Mouse (Mus musculus) ZHBTc4 (cell line): ENCODE results near the gene Sel1l3.
A peak's percentile ranks its signal among the peaks of the same experiment; 100 is the strongest.

Experiments used
- DNase-seq: peaks from one replicate; pipeline ENCODE4 v3.0.0-alpha.2; 2011; ENCODE audit warnings: low read depth, low spot score

Sel1l3 gene

DNA sequence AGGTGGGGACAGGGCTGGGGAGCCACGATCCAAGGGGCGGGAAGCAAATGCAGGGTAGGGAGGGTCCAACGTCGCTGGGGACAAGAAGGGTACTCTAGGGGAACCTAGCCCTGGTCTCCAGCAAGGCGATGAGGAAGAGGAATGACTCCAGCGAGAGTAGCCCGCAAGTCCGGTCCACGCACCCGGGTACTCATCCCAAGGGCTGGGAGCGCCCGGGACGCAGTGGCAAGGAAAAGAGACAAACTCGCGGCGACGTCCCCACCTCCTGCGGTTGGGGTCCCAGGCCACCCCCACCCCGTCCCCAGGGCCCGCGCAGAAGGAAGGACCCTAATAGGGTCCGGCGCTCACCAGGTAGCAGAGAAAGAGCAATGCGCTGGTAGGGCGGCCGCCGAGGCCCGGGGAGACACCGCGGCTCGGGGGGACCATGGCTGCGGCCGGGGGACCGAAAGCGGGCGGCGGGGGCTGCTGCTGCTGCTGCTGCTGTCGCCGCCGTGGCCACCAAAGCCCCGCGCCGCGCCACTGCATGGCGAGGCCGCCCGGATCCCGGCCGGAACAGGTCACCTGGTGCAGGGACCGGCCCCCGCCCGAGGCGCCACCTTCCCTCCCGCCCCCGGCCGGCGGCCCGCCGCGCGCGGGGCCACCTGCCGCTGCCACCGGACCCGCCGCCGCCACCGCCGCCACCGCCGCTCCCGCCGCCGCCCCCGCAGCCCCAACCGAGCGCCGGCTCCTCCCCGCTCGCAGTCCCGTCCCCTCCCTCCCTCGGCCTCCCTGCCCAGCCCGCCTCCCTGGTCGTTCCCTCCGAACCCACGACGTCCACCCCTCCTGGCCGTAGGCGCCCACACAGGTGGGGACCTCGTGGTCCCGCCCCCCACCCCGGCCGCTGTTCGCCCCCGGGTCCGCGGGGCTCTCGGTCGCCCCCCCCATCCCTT lies 681 bp downstream of the Sel1l3 start:
- DNase-seq, result peak; percentile 32

DNA sequence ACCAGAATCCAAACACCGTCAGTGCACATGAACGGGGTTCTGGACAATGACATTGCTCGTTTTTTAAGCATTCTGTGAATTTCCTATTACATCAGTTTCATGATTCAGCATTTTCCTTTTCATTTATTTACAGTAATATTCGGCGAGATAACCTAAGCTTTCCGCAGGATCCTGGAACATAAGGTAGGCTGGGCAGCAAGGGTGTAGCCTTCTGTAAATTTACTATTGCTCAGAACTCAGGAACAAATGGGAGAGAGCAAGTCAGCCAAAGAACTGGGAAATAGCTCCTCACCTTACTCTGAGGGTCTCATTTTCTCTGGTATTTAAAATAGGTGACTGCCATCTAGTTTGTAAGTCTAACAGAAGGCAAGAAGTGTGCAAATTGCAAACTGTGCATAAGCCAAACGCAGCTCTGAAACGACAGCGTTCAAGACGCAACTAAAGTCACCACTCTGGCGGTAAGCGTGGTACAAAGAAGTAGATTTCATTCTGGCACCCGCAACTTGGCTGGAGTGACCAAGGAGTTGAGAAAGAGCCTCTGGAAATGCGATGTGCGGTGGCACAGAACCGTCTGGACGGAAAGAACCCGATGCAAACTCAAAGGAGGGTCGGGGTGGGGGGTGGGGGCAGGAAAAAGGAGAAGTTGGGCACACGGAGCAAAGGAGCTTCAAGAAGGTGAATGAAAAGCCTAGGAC lies 1.5 kb downstream of the Sel1l3 start:
- no peak for DNase-seq

DNA sequence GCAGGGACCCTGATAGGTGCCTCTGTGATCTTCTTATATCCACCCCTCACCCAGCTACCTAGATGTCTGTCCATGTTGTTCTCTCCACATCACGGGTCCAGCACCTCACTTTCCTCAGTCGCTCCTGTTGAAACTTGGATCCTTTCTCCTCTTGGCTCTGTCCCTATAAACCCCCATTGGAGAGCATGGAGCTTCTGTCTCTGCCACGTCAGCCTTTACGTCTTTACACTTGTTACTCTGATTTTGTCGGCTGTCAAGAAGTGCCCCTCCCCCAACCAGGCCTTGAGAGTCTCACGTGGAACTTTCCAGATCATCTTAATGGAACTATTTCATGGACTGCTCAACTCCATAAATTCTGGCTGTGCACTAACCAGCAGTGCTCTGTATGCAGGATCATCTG lies 2.5 kb downstream of the Sel1l3 start:
- no peak for DNase-seq

DNA sequence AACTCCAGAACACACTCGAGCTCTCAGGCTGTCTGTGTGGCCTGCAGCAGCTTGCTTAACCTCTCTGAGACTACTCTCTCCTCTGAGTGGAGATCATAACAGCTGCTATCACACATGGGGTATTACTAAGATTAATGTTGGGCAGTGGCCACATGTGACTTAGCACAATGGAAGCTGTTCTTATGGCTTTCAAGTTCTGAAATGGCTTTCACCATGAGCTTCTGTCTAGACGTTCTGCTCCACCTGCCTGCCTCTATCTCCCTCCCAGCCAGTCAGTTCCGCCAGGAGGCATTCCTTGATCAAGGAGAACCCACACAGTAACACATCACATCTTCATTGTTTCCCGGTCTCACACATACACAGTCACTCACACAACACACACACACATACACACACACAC lies 3.2 kb downstream of the Sel1l3 start:
- no peak for DNase-seq

DNA sequence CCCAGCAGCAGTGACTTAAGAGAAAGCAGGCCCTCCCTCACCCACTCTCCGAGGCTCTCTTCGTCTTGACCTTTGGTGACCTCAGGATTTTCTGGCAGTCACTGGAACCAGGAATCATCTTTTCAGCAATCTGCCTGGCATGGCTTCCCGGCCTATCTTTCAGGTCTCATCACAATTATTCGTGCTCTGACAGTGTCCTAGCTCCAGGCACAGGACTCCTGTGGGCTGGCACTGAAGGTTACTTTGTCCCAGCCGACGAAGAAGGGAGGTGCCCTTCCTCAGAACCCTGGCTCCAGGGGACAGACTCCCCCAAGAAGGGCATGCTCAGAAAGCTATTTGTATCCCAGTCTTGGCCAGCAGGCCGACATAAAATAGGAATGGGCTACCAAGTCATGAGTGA lies 4.0 kb downstream of the Sel1l3 start:
- no peak for DNase-seq

DNA sequence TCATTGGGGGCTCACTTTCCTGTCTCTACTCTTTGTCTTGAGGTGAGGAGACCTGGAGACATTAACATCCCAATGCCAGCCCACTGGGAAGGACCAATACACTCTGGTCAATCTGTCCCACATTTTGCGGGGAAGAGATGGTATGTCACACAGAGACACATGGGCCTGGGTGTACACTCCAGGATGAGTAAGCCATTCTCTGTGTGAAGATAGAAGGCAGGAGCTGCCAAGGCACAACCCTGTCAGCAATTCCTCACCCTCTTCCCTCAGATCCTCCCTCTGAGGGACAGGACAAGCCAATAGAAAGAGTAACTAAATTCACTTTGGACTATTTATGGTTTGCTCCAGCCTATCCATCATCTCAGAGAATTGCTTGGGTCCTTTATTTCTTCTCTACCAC lies 5.0 kb downstream of the Sel1l3 start:
- DNase-seq, result no peak

DNA sequence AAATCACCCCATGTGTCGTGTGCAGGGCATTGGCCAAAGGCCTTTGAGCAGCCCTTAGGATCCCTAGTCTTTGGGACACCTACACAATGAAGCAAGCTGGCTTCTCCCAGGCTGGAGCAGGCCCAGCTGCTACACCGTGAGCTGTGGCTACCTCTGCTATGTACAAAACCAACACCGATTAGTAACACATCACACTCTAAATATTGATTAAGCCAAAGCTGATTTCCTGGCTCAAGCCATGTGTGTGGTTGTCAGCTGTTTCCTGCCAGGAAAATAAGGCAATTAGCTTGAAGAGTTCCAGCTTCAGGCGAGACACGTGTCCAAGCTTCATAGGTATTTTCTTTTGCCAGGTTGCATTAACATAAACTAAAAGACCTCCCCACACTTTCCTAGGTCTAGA lies 7.2 kb downstream of the Sel1l3 start:
- DNase-seq, result no peak

DNA sequence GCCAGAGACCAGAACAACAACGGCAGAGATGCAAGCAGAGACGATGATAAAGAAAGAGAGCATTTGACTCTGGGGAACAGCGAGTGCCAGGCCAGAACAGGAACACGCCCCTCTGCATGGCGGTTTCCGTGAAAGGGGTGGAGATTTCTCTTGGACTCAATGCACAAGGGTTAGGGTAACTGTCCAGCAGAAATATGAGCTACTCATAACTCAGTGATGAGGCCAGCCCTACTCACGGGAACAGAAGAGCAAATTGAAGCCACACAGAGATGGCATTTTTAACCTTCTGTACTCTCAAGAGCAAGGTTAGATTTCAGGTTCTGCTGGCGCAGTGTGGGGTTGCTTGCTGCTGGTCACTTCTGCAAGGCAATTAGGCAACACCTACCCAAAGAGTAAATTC lies 11.0 kb downstream of the Sel1l3 start:
- DNase-seq, result no peak

DNA sequence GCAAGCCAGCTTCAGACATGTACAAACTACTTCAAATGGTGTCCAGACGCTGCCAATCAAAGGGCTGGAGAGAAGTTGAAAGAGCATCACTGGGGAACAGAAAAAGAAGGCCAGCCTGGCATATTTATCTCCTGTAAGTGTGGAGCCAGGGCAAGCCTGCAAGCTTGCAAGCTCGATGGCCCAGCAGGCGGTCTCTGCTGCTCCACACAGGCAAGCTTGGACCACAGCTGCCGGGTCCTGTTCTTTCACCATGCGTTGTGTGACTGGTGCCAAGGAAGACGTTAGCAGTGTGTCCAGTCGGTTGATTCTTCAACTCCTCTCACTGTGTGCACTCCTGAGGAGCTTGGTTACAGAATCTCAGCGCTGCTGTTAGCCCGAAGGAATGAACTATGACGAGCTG lies 12.9 kb downstream of the Sel1l3 start:
- DNase-seq, result no peak

DNA sequence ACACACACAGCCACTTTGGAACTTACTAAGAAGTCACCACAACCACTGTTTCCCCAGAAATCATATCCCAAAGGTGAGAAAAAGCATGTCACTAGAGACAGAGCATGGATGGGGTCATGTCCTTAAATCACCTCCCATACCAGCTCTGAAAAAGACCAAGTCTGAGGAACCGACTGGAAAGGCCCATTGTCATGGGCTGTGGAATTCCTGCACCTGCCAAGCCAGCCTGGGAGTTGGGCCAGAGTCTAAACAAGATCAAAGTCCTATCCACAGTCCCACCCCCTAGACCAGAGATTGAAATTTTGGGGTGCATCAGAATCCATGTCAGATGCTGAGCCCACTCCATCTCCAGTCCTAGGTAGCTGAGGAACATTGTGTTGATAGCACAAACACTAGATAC lies 15.3 kb downstream of the Sel1l3 start:
- DNase-seq, result no peak

DNA sequence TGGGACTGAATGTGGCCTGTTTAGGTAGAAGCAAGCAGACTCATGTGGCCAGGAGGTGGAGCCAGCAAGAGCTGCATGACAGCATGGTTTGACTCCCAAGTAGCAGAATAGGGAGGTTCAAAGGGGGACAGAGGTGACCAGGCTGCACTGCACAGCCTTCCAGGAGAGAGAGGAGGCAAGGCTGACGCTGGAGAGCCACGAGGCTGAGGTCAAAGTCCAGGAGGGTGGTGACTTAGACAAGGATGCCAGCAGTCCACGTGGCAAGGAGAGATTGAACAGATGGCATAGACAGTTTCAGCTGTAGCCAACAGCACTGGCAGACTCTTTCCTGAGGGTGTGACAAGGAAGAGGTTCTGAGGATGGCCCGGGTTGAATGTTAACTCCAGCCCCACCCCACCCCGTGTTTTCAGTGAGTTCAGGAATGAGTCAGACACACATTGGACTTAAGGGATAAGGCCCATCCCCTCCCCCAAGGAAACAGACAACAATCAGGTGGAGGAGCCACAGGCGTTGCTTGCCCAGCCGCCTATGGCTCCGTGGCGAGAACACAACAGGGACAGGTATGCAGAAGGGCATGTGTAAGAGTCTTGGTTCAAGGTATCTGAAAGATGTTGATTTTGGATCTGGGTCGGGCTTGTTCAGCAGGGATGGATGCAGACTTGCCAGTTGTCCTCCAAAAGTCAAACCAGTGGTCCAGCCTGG lies 17.2 kb downstream of the Sel1l3 start:
- no peak for DNase-seq

DNA sequence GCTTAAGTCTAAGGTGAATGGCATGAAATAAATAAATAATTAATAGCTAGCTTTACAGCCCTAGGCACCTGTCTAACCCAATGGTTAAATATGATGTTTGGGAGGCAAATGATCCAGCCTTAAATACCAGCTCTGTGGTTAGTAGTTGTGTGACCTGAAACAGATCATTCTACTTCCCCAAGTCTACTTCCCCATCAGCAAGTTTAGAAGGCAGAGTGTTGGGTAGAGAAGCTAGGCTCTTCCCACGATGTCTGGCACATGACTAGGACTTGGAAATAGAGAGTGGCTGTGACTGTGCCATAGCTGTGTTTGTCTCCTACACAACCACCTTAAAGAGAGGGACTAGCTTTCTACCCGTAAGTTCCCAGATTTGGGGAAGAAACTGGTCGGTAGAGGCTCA lies 18.9 kb downstream of the Sel1l3 start:
- no peak for DNase-seq

DNA sequence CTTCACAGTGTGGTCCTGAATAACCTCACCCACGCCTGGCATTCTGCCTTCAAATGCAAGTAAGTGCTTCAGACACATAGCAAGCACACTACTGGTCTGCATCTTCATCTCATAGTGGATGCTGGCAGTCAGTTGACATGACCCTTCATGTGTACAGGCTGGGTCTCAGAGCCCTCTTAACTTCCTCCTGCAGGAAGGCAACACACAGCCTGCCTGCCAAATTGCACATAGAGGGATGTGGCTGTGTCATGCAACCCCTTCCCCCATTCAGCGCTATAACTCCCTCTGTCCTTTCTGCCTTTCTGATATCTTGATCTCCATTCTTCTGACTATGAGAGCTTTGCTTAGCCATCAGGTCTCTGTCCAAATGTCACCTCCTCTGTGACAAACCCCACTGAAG lies 19.3 kb downstream of the Sel1l3 start:
- DNase-seq, result no peak

DNA sequence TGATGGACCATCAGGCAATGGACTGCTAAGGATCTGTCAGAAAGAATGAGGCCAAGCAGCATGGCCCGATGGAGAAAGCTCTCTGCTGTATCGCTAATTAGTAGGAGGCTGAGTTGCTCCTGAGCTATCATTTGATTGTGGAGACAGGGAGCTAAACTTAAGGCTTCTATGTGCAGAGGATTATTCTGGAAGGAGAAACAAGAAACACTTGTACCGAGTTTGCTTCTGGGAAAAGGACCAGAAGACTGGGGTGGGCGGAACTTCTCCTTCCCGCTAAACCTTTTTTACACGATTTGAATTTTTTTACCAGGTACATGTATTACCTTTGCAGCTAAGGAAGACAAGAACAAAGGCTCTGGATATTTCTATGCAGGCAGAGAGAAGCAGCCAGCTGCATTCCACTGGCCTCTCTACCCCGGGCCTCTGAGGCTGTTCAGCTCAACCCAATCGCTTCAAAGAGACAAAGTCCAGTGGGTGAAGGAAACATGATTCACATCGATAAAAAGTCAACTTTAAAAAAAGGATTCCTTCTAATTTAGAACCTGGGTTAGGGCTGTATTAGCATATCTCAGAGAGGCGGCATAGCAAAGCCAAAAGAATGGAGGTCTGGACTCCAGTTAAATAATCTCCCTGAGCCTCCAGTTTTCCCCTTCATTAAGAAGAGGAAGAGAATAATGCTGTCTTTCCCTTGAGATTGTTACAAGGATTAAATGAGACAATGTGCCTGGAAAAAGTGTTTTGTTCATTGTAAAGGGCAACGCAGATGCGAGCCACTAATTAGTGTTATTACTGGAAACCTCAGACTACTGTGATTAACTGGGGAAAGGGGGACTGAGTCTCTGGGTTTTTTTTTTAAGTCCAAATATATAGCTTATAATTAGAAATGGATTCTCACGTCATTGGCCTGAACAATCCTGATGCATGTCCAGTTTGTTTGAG lies 20.4 kb downstream of the Sel1l3 start:
- no peak for DNase-seq

DNA sequence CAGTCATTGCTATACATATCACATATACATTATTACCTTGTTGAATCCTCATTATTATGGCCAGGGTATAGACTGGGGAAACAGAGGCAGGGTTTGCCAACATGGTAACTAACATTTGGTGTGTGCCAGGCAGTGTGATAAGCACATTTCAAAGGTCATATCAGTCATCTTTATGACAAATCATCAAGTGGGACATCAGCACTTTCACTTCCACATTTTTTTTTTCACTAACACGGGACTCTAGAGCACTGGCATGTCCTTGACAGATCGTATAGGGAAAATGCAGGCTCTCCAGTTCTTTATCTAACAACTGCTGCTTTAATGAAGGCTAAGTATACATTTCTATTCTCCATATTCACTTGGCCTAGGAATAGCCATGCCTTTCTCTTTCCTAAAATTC lies 25.1 kb downstream of the Sel1l3 start:
- no peak for DNase-seq

DNA sequence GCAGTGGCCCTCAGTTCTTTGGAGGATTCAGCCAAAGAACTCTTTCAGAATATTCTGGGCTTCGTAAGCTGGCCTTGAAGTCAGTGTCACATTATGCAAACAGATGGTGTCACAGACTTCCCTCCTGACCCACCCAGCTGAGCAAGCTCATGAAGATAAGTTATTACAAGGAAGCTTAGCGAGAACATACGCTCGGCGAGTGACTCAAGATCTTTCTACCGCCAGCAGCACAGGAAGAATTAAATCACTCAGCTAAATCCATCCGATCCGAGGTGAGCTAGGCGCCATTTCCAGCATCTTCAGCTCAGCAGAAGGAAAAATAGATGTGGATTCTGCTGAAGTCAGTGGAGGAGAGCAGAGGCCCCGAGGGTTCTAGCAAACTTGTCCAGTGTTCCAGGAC lies 26.5 kb downstream of the Sel1l3 start:
- no peak for DNase-seq

DNA sequence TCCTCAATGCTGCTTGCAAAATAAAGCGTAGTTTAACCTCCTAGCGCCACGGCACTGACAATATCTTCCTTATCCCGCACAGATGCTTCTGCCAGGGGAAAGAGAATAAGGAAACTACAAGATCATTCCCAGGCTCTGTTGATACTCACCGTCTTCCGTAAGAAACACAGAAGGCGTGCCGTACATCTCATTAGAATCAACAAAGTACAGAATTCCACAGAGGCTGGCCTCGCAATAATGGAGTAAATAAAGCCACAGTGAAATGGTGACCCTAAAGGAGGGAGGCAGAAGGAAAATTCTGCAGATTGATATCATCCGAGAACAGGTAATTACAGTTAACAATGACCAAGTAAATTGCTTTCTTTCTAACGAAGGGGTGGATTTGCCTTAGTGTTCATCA lies 27.9 kb downstream of the Sel1l3 start:
- no peak for DNase-seq

DNA sequence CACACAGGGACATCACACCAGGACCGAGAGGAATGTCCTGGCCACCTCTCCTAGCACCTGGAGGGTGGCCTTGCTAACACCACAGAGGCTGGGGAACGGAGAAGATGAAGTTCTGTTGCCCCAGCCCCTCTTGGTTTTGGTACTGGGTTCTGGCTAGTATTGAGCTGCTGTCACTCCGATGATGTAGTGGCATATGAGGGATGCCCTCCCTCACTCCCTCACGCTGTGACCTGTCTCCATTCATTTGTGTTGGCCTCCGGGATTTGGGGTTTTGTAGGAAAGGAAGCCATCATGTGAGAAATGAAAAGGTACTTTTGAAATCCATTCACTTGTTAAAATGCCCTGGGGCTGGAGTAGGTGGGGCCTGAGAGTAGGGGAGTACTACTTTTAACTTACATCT lies 33.8 kb downstream of the Sel1l3 start:
- DNase-seq, result no peak

DNA sequence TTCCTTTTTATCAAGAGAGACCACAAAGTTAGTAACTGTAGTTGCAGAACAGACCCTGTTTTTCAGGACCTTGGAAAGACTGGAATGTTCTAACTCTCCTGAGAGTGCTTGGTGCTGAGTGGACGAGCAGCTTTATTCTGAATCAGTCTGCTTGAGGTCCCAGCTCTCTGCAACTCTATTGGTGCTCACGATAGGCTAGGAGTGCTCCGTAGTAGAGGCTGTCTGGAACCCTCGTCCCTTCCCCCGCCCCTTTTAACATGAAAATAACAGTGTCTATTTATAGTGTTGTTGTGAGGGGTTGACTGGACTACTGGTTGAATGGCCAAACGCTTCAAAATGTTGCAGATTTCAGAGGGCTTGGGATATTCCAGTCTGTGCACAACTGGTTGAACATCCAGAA lies 37.0 kb downstream of the Sel1l3 start:
- DNase-seq, result no peak

DNA sequence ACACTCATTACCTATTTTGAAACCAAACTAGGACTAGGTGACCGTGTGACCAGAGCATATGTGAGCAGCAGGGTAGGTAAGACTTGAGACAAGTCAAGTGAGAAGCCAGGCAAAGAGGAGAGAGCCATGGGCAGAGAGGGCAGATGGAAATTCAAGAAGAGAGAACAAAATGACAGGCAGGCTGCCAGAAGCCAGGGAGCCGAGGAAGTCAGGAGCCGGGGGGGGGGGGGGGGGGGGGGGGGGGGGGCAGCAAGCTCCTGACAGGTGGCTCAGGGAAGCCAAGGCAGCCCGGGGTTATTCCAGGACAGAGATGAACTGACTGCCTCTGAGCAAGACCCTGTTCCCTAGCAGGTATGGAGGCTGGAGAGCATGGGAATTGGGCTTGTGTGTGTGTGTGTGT lies 37.7 kb downstream of the Sel1l3 start:
- no peak for DNase-seq

DNA sequence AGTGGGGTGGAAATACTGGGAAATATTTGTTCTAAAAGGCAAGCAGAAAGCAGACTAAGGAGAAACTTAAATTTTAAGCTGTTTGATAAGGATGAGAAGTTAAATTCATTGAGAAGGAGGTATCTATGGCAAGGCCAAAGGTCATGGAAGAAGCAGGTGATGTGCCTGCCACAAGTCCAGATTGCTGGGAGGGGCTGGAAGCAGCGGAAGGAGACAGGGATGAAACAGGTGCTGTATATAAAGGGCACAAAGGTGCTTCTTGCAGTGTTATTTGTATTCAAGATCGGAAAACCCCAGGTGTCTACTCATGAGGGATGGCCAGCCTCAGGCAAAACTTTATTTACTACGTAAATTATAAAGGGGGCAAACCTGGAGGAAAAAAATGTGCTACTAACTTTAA lies 38.5 kb downstream of the Sel1l3 start:
- no peak for DNase-seq

DNA sequence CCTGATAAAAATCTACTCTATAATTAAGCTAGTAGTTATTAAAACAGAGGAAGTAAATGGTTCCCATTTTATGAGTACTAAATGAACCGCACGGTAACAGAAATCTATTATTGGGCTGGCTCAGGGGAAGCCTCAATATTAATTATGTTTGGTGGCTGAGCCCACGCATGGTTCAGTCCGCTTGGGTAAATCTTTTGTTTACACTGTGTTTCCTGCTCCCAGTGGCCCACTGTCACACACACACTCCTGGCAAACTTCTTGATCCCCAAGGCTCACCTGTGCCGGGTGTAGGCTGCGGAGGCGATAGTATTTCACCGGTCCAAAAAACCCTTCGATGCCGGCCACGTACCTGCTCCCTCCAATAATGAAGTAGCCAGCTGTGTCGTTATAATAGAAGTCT lies 39.3 kb downstream of the Sel1l3 start:
- no peak for DNase-seq
